Mouse (Mus musculus) spleen, adult 2 months (tissue): ENCODE measurements around the gene Trim26. TPM values are rescaled to one million over a fixed set of nuclear protein-coding genes. Genes with fewer than 3 reads are reported as not detected.

ENCODE experiments used
- DNase-seq, 2 experiments: peaks; one replicate each; pipeline versions ENCODE4 v3.0.0 to v3.0.0-alpha.2; 2012 to 2021; ENCODE audit warnings: low spot score in 2 of 2, low read depth in 1 of 2
- H3K27ac ChIP-seq: fragments of 200-500 bp; 2 replicates; pipeline ENCODE4 v1.5.1; 2012; ENCODE audit warnings: low read length, inconsistent platforms; ENCODE audit not compliant: insufficient read depth
- H3K27me3 ChIP-seq: fragments of 200-500 bp; 2 replicates; pipeline ENCODE4 v1.6.1; 2012; ENCODE audit warnings: mild to moderate bottlenecking, moderate library complexity, low read length, inconsistent platforms; ENCODE audit not compliant: control insufficient read depth, insufficient read depth
- H3K36me3 ChIP-seq: fragments of 200-500 bp; 2 replicates; pipeline ENCODE4 v1.6.1; 2012; ENCODE audit warnings: mild to moderate bottlenecking, low read length, inconsistent platforms; ENCODE audit not compliant: control insufficient read depth, insufficient read depth
- H3K4me1 ChIP-seq: fragments of 200-500 bp; 2 replicates; pipeline ENCODE4 v1.6.1; 2011; ENCODE audit warnings: inconsistent platforms; ENCODE audit not compliant: control insufficient read depth, insufficient read depth, insufficient read length
- H3K4me3 ChIP-seq: fragments of 200-500 bp; 2 replicates; pipeline ENCODE4 v1.5.1; 2011; ENCODE audit warnings: mild to moderate bottlenecking, inconsistent platforms; ENCODE audit not compliant: insufficient read depth, insufficient read length; ENCODE audit errors: extremely low read depth
- CTCF ChIP-seq: fragments of 200-500 bp; IDR thresholded peaks from 2 replicates; pipeline ENCODE4 v1.5.1; 2011; ENCODE audit warnings: mild to moderate bottlenecking, inconsistent platforms; ENCODE audit not compliant: insufficient read depth, insufficient read length, insufficient replicate concordance; ENCODE audit errors: extremely low read depth
- POLR2A ChIP-seq: fragments of 200-500 bp; IDR thresholded peaks from 2 replicates; pipeline ENCODE4 v1.6.1; 2011; ENCODE audit warnings: low read depth, low read length, inconsistent platforms
- WGBS: fragments of 180-500 bp; shearing (Covaris S2); methylation state at CpG from one replicate; pipeline ENCODE4 v1.1.7; 2018; 5-methylcytosine and 5-hydroxymethylcytosine counted together
- polyA plus RNA-seq: library from polyadenylated mRNA; depleted of rRNA; stranded (reverse); fragments of >200 nt; gene quantifications from 2 replicates; pipeline ENCODE4 v1.2.3, GENCODE M21; 2012

The Trim26 gene
- polyA plus RNA-seq, 1 experiment, result 55.6 TPM

DNA sequence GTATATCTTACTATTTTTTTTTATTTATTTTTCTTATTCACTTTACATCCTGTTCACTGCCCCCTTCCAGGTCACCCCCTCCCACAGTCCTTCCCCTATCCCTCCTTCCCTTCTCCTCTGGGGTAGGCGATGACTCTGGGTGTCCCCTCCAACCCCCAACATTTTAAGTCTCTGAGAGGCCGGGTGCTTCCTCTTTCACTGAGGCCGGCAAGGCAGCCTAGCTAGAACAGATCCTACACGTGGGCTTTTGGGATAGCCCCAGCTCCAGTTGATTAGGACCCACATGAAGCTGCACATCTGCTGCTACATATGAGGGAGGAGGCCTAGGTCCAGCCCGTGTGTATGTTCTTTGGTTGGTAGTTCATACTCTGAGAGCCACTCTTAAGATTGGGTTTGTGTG lies 2.1 kb downstream of the Trim26 start:
- Histone ChIP-seq H3K4me3 (no peak overlapping the region), H3K4me1 (no peaks in the 10 kb centered on the region; the same call in 1 of the 2 replicates), H3K27ac (no peak overlapping the region), H3K27me3 (no peaks in the 10 kb centered on the region), H3K36me3 (peaks cover 1% of the 10 kb centered on the region; the same call in 1 of the 2 replicates)
- WGBS, result 46% methylated on average over 5 of the region's 5 CpGs
- no peak for DNase-seq
- no peak for TF ChIP-seq POLR2A
- no peak for TF ChIP-seq CTCF

DNA sequence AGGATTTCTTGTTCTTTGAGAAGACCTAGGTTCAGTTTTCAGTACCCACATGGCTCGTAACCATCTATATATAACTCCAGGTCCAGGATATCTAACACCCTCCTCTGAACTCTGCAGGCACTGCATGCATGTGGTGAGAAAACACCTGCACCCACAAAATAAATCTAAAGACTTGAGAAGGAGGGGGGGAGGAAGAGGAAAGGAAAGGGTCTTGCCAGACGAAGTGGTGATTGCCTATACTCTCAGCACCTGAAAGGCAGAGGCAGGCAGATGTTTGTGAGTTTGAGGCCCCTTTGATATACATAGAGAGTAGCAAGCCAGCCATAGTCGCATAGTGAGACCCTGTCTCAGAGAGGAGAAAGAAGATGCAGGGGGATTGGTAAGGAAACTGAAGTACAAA lies 3.0 kb downstream of the Trim26 start:
- Histone ChIP-seq H3K27me3 (no peaks in the 10 kb centered on the region), H3K27ac (no peak overlapping the region), H3K36me3 (peaks cover 3% of the 10 kb centered on the region; the same call in 1 of the 2 replicates), H3K4me3 (no peak overlapping the region), H3K4me1 (peaks cover 4% of the 10 kb centered on the region; the same call in 1 of the 2 replicates)
- no peak for DNase-seq
- 66% methylated on average over 3 of the region's 3 CpGs for WGBS
- TF ChIP-seq CTCF (no peak), POLR2A (no peak)

DNA sequence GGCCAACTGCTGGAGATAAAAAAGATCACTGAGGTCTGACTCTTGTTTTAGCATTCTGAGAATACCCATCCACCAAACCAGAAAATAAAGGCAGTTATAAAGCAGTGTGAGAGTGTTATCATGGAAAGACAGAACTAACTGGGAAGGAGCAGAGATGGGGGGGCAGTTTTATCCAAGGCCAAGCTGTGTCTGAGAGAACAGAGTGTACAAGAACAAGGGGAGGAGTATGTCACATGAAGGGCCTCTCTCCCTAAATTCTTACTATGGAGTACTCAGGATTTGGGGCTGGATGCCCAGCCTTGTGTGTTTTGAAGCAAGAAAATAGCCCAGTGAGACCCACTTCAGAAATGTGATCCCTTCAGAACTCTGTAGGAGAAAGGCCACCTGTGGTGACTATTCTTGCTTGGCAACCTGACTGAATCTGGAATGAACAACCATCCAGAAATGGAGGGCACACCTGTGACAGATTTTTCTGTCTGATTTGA lies 4.1 kb downstream of the Trim26 start:
- Histone ChIP-seq H3K4me3 (no peak overlapping the region), H3K4me1 (peaks cover 8% of the 10 kb centered on the region; the same call in 1 of the 2 replicates), H3K36me3 (peaks cover 3% of the 10 kb centered on the region; the same call in 1 of the 2 replicates), H3K27me3 (no peaks in the 10 kb centered on the region), H3K27ac (no peak overlapping the region)
- DNase-seq, result no peak
- no peak for TF ChIP-seq CTCF
- TF ChIP-seq POLR2A, result no peak

DNA sequence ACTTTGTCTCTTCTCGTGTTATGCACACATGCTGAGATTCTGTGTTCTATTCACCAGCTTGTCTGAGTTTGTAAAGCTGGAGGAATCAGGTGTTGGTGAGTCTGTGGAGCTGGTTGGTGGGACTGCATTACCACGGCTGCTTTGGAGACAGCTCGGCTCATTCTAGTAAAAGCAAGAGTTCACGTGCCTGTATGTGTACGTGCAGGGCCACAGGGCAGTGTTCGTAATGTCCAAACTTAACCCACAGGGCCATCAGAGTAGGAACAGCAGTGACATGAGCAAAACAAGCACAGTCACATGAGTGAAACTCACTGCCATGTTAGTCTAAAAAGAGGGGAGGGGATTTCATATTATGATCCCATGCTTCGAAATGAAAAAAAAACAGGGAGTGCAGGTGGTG lies 6.8 kb downstream of the Trim26 start:
- Histone ChIP-seq H3K4me1 (peaks cover 8% of the 10 kb centered on the region; the same call in 1 of the 2 replicates), H3K4me3 (no peak overlapping the region), H3K36me3 (peaks cover 5% of the 10 kb centered on the region; the same call in 1 of the 2 replicates), H3K27me3 (no peaks in the 10 kb centered on the region), H3K27ac (no peak overlapping the region)
- no peak for TF ChIP-seq CTCF
- no peak for TF ChIP-seq POLR2A
- DNase-seq, result no peak
- 71% methylated on average over 7 of the region's 7 CpGs for WGBS

DNA sequence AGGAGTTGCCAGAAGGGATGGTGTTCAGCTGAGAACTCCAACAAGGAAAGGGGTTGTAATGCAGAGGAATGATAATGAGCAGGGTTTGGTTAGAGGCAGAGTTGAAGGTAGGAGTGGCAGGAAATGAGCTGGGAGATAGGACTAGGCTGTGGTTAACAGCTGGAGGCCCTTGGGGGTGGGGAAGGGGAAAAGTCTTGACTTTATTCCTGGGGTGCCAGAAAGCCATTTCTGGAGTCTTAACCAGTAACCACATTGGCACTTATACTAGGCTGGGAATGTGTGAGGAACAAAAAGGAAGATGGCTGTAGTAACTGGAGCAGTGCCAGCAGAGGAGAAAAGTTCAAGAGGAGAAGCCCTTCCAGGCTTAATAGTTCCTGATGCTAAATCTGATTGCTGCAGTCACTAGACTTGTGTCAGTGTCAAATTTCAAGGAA lies 7.4 kb downstream of the Trim26 start:
- no peak overlapping the region for H3K27ac ChIP-seq
- H3K4me3 ChIP-seq, result no peak overlapping the region
- no peaks in the 10 kb centered on the region for H3K27me3 ChIP-seq
- no peak for DNase-seq
- peaks cover 8% of the 10 kb centered on the region; the same call in 1 of the 2 replicates for H3K4me1 ChIP-seq
- peaks cover 5% of the 10 kb centered on the region; the same call in 1 of the 2 replicates for H3K36me3 ChIP-seq
- TF ChIP-seq CTCF, result no peak
- no peak for TF ChIP-seq POLR2A

DNA sequence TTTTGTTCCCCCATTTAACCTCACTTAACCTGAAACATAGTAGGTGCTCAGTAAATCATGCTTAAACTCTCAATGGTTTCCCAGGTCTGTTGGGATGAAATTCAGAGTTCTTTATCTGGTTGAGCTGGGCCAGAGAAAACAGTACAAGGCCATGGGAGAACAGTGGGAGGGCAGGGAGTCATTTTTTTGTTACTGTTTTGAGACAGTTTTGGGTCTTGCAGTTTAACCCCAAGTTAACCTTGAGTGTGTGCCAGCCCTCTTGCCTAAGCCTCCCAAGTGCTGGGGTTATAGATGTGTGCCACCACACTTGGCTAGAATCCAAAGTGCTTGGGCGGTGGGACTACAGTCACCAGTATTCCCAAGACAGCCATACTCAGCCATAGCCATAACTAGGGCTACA lies 7.8 kb downstream of the Trim26 start:
- Histone ChIP-seq H3K27ac (no peak overlapping the region), H3K4me3 (no peak overlapping the region), H3K4me1 (peaks cover 8% of the 10 kb centered on the region; the same call in 1 of the 2 replicates), H3K36me3 (peaks cover 5% of the 10 kb centered on the region; the same call in 1 of the 2 replicates), H3K27me3 (no peaks in the 10 kb centered on the region)
- TF ChIP-seq CTCF (no peak), POLR2A (no peak)
- DNase-seq, result no peak
- 63% methylated on average over 1 of the region's 1 CpGs for WGBS

DNA sequence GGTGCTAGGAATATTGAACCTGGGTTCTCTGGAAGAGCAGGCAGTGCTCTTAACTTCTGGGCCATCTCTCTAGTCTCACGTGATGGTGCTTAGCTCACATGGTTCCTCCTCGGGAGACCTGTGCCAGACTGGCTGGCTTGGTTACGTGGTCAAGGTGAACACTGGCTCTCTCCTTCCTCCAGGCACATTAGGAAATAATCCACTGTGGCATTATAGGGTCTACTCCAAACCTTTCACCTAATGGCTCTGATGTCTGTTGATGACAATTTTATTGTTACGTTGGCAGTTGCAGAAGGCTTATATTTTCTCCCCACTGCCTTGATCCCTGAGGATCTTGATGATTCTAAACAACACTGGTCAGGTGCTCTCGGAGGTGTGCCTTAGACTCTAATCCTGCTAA lies 12.0 kb downstream of the Trim26 start:
- 80% methylated on average over 5 of the region's 5 CpGs for WGBS
- Histone ChIP-seq H3K4me3 (no peak overlapping the region), H3K36me3 (peaks cover 32% of the 10 kb centered on the region), H3K27me3 (no peaks in the 10 kb centered on the region), H3K27ac (no peak overlapping the region), H3K4me1 (peaks cover 8% of the 10 kb centered on the region; the same call in 1 of the 2 replicates)
- DNase-seq, result no peak
- TF ChIP-seq POLR2A (no peak), CTCF (no peak)
